Mouse (Mus musculus): ENCODE results near the gene Sohlh1. TPM values are rescaled to one million over a fixed set of nuclear protein-coding genes. Genes with fewer than 3 reads are reported as not detected.
A peak's percentile ranks its signal among the peaks of the same experiment; 100 is the strongest.

Sohlh1 gene
- polyA plus RNA-seq (2016; fragmentation: Nextera tagmentation; extraction: Ambion mirVana) = not detected in 2 replicates

GRCm38 (mm10) chr2:25847226-25847625, at the start of gene Sohlh1:
Gene Sohlh1, minus strand, starts transcription at chr2:25847248.
- Histone ChIP-seq H3K4me1 (no peaks in the 10 kb centered on the region), H3K4me3 (no peak within 1 kb of the TSS), H3K27me3 (ENCODE audit: low read depth, poor library complexity, severe bottlenecking) (no peaks in the 10 kb centered on the region), H3K36me3 (no peaks in the 10 kb centered on the region), H3K9me3 (replicated peaks) (no peaks in the 10 kb centered on the region), H3K27ac (no peak within 1 kb of the TSS)
- WGBS = 85% methylated on average over 16 of the region's 16 CpGs
- no peak for DNase-seq (ENCODE audit: low spot score)

GRCm38 (mm10) chr2:25892440-25892839, 45.4 kb upstream of the Sohlh1 start:
- Histone ChIP-seq H3K36me3 (no peaks in the 10 kb centered on the region), H3K27me3 (ENCODE audit: low read depth, poor library complexity, severe bottlenecking) (no peaks in the 10 kb centered on the region), H3K4me1 (peaks cover 7% of the 10 kb centered on the region; the same call in 1 of the 2 replicates), H3K9me3 (replicated peaks) (no peaks in the 10 kb centered on the region), H3K27ac (no peak overlapping the region), H3K4me3 (no peak overlapping the region)
- 79% methylated on average over 7 of the region's 7 CpGs for WGBS
- DNase-seq (ENCODE audit: low spot score) = no peak

- no peaks in the 10 kb centered on the region for H3K4me1 ChIP-seq
- 72% methylated on average over 5 of the region's 5 CpGs for WGBS
- no peaks in the 10 kb centered on the region for H3K9me3 ChIP-seq (replicated peaks)
- no peak overlapping the region for H3K4me3 ChIP-seq
- DNase-seq (ENCODE audit: low spot score) = no peak
- H3K27me3 ChIP-seq (ENCODE audit: low read depth, poor library complexity, severe bottlenecking) = no peaks in the 10 kb centered on the region
- H3K27ac ChIP-seq = no peak overlapping the region
- no peaks in the 10 kb centered on the region for H3K36me3 ChIP-seq
Observed at GRCm38 (mm10) chr2:25888144-25888543, 41.1 kb upstream of the Sohlh1 start.

GRCm38 (mm10) chr2:25887226-25887625, 40.2 kb upstream of the Sohlh1 start:
- WGBS = 70% methylated on average over 8 of the region's 8 CpGs
- Histone ChIP-seq H3K4me3 (no peak overlapping the region), H3K36me3 (no peaks in the 10 kb centered on the region), H3K4me1 (peaks cover 4% of the 10 kb centered on the region), H3K9me3 (replicated peaks) (no peaks in the 10 kb centered on the region), H3K27me3 (ENCODE audit: low read depth, poor library complexity, severe bottlenecking) (no peaks in the 10 kb centered on the region), H3K27ac (no peak overlapping the region)
- no peak for DNase-seq (ENCODE audit: low spot score)

- Histone ChIP-seq H3K27me3 (ENCODE audit: low read depth, poor library complexity, severe bottlenecking) (peaks cover 8% of the 10 kb centered on the region), H3K9me3 (replicated peaks) (no peaks in the 10 kb centered on the region), H3K27ac (no peak overlapping the region), H3K4me1 (peaks cover 11% of the 10 kb centered on the region), H3K4me3 (no peak overlapping the region), H3K36me3 (no peaks in the 10 kb centered on the region)
- 87% methylated on average over 3 of the region's 3 CpGs for WGBS
- DNase-seq (ENCODE audit: low spot score) = no peak
Observed at GRCm38 (mm10) chr2:25884756-25885155, 37.7 kb upstream of the Sohlh1 start.

- no peak for DNase-seq (ENCODE audit: low spot score)
Observed at GRCm38 (mm10) chr2:25882276-25882675, 35.2 kb upstream of the Sohlh1 start.

GRCm38 (mm10) chr2:25879061-25879460, 32.0 kb upstream of the Sohlh1 start:
- no peak for DNase-seq (ENCODE audit: low spot score)
- no peaks in the 10 kb centered on the region for H3K36me3 ChIP-seq
- 70% methylated on average over 4 of the region's 4 CpGs for WGBS
- no peak overlapping the region for H3K27ac ChIP-seq
- no peak overlapping the region for H3K4me3 ChIP-seq
- H3K9me3 ChIP-seq (replicated peaks) = no peaks in the 10 kb centered on the region; the same call in 1 of the 2 replicates
- peaks cover 52% of the 10 kb centered on the region for H3K27me3 ChIP-seq (ENCODE audit: low read depth, poor library complexity, severe bottlenecking)
- peaks cover 19% of the 10 kb centered on the region for H3K4me1 ChIP-seq

More at GRCm38 (mm10) chr2:25882276-25882675, 35.2 kb upstream of the Sohlh1 start:
- Histone ChIP-seq H3K27ac (no peak overlapping the region; the same call in 1 of the 2 replicates), H3K4me3 (no peak overlapping the region), H3K4me1 (peaks cover 19% of the 10 kb centered on the region), H3K36me3 (no peaks in the 10 kb centered on the region), H3K9me3 (replicated peaks) (no peaks in the 10 kb centered on the region), H3K27me3 (ENCODE audit: low read depth, poor library complexity, severe bottlenecking) (peaks cover 33% of the 10 kb centered on the region)
- WGBS = 36% methylated on average over 1 of the region's 1 CpGs

GRCm38 (mm10) chr2:25878516-25878915, 31.5 kb upstream of the Sohlh1 start:
- Histone ChIP-seq H3K27ac (no peak overlapping the region), H3K4me1 (peaks cover 19% of the 10 kb centered on the region), H3K4me3 (no peak overlapping the region), H3K36me3 (no peaks in the 10 kb centered on the region), H3K27me3 (ENCODE audit: low read depth, poor library complexity, severe bottlenecking) (peaks cover 52% of the 10 kb centered on the region), H3K9me3 (replicated peaks) (no peaks in the 10 kb centered on the region; the same call in 1 of the 2 replicates)
- DNase-seq (ENCODE audit: low spot score) = no peak
- 76% methylated on average over 2 of the region's 2 CpGs for WGBS

- peak overlapping the region; percentile 54 for H3K4me3 ChIP-seq
- H3K36me3 ChIP-seq = no peaks in the 10 kb centered on the region
- H3K27ac ChIP-seq = peak overlapping the region; percentile 64
- peaks cover 19% of the 10 kb centered on the region for H3K4me1 ChIP-seq
- no peaks in the 10 kb centered on the region; the same call in 1 of the 2 replicates for H3K9me3 ChIP-seq (replicated peaks)
- peak; percentile 35 for DNase-seq (ENCODE audit: low spot score)
- H3K27me3 ChIP-seq (ENCODE audit: low read depth, poor library complexity, severe bottlenecking) = peaks cover 52% of the 10 kb centered on the region
- 3% methylated on average over 49 of the region's 49 CpGs for WGBS
Observed at GRCm38 (mm10) chr2:25877736-25878268, 30.8 kb upstream of the Sohlh1 start.

- Histone ChIP-seq H3K36me3 (no peaks in the 10 kb centered on the region), H3K27me3 (ENCODE audit: low read depth, poor library complexity, severe bottlenecking) (peaks cover 52% of the 10 kb centered on the region), H3K9me3 (replicated peaks) (no peaks in the 10 kb centered on the region; the same call in 1 of the 2 replicates), H3K4me3 (peak overlapping the region; percentile 54), H3K4me1 (peaks cover 15% of the 10 kb centered on the region), H3K27ac (no peak overlapping the region)
- peak; percentile 34 for DNase-seq (ENCODE audit: low spot score)
- WGBS = 32% methylated on average over 7 of the region's 7 CpGs
Observed at GRCm38 (mm10) chr2:25877250-25877735, 30.2 kb upstream of the Sohlh1 start.

GRCm38 (mm10) chr2:25866656-25867055, 19.6 kb upstream of the Sohlh1 start:
- Histone ChIP-seq H3K4me1 (peaks cover 14% of the 10 kb centered on the region), H3K27me3 (ENCODE audit: low read depth, poor library complexity, severe bottlenecking) (peaks cover 58% of the 10 kb centered on the region), H3K36me3 (no peaks in the 10 kb centered on the region), H3K4me3 (no peak overlapping the region), H3K27ac (no peak overlapping the region), H3K9me3 (replicated peaks) (no peaks in the 10 kb centered on the region)
- WGBS = 58% methylated on average over 5 of the region's 5 CpGs
- no peak for DNase-seq (ENCODE audit: low spot score)

GRCm38 (mm10) chr2:25865412-25865811, 18.4 kb upstream of the Sohlh1 start:
- WGBS = 11% methylated on average over 4 of the region's 4 CpGs
- H3K4me3 ChIP-seq = no peak overlapping the region
- H3K27ac ChIP-seq = no peak overlapping the region
- H3K4me1 ChIP-seq = peaks cover 14% of the 10 kb centered on the region
- H3K9me3 ChIP-seq (replicated peaks) = no peaks in the 10 kb centered on the region
- no peak for DNase-seq (ENCODE audit: low spot score)
- no peaks in the 10 kb centered on the region for H3K36me3 ChIP-seq
- H3K27me3 ChIP-seq (ENCODE audit: low read depth, poor library complexity, severe bottlenecking) = peaks cover 59% of the 10 kb centered on the region

GRCm38 (mm10) chr2:25864230-25864629, 17.2 kb upstream of the Sohlh1 start:
- Histone ChIP-seq H3K36me3 (no peaks in the 10 kb centered on the region), H3K27me3 (ENCODE audit: low read depth, poor library complexity, severe bottlenecking) (peaks cover 59% of the 10 kb centered on the region), H3K4me1 (peaks cover 14% of the 10 kb centered on the region), H3K4me3 (peak overlapping the region; percentile 57), H3K9me3 (replicated peaks) (no peaks in the 10 kb centered on the region), H3K27ac (no peak overlapping the region)
- no peak for DNase-seq (ENCODE audit: low spot score)
- 9% methylated on average over 18 of the region's 18 CpGs for WGBS
